Mouse (Mus musculus): Measurements from ENCODE around the gene Zar1l.
"Not testable (repeated sequence)": the region's sequence is repeated elsewhere in the genome, so short reads cannot be mapped to it uniquely, and the experiment has no call there.

Gene Zar1l

DNA sequence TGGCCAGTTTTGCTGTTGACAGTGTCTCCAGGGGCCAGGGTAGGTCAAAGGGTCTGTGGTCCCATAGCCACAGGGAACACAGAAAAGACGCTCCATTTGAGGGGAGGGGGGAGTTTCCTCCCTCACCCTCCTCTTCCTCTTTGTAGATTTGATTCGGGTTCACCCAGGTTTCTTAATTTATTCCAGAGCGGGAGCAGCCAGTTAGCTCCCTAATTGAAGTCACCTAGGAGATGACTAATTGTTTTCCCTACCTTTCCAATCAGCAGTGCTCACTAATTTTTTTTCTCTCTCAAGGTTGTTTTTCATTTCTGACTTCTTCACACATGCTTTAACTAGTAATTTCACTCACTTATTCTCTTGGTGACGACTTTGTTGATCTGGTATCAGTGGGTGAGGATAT is at the start of gene Zar1l:
Gene Zar1l, minus strand, starts transcription at position 101 of the 400 bp plus-strand sequence.
- DNase-seq (ENCODE audit: low spot score in 2 of 2), result no peak

GRCm38 (mm10) chr5:150566971-150567370 is 49.0 kb upstream of the Zar1l start:
- DNase-seq (ENCODE audit: low spot score in 2 of 2), result no peak

GRCm38 (mm10) chr5:150566226-150566625 is 48.3 kb upstream of the Zar1l start:
- no peak for DNase-seq (ENCODE audit: low spot score in 2 of 2)

GRCm38 (mm10) chr5:150564426-150564825 is 46.5 kb upstream of the Zar1l start:
- DNase-seq (ENCODE audit: low spot score in 2 of 2), result no peak

DNA sequence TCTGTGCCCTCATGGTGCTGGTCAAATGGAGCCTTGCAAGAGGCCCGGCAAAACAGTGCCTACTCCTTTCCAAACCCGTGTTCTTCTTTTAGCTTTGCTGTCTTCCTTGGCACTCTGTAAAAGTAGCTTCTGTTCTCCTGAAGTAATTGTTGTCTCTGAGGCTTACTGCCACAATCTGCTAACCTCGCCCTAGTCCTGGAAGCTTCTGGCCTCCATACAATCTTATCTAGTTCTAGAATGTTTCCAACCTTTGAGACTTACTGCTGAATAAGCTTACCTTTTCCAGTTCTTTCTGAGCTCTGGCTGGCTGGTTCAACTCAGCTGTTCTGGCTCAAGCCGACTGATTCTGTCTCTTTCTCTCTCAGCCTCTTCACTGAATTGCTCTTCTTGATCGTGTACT is 43.8 kb upstream of the Zar1l start:
- no peak for DNase-seq (ENCODE audit: low spot score in 2 of 2)

- DNase-seq (ENCODE audit: low spot score in 2 of 2), result no peak
These were observed 43.4 kb upstream of the Zar1l start for GRCm38 (mm10) chr5:150561376-150561775.

- DNase-seq (ENCODE audit: low spot score in 2 of 2), result no peak
These were observed 42.9 kb upstream of the Zar1l start for GRCm38 (mm10) chr5:150560851-150561250.

GRCm38 (mm10) chr5:150559519-150560103 is 41.6 kb upstream of the Zar1l start:
- no peak for DNase-seq (ENCODE audit: low spot score in 2 of 2)

DNA sequence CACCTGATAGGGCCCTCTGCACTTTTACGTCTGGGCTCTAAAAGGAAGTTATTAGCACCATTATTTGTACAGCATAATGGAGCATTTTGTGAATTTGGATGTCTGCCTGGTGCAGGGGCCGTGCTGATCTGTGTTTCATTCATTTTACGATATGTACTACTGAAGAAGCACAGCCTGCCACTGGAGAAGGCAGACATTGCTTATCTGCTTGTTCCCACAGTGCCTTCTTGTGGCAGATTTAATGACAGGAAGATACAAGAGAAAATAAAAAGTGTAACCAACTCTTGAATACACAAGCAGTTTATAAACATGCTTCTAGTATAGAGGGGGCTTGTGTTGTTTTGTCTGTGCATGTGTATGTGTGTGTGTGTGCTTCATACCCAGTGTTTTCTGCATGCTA is 33.7 kb upstream of the Zar1l start:
- DNase-seq (ENCODE audit: low spot score in 2 of 2), result no peak

DNA sequence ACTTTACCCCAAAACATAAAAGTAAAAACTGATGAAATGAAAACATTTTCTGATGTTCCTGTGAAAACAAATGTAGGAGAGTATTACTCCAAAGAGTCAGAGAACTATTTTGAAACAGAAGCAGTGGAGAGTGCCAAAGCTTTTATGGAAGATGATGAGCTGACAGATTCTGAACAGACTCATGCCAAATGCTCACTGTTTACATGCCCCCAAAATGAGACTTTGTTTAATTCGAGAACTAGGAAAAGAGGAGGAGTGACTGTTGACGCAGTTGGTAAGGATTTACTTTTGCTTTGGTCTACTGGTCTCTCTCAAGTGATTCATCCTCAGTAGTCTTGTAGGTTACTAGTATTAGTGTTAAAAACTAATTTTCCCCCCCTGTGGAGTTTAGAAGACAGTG is 25.2 kb upstream of the Zar1l start:
- DNase-seq (ENCODE audit: low spot score in 2 of 2), result no peak

GRCm38 (mm10) chr5:150541302-150541701 is 23.3 kb upstream of the Zar1l start:
- no peak for DNase-seq (ENCODE audit: low spot score in 2 of 2)

DNA sequence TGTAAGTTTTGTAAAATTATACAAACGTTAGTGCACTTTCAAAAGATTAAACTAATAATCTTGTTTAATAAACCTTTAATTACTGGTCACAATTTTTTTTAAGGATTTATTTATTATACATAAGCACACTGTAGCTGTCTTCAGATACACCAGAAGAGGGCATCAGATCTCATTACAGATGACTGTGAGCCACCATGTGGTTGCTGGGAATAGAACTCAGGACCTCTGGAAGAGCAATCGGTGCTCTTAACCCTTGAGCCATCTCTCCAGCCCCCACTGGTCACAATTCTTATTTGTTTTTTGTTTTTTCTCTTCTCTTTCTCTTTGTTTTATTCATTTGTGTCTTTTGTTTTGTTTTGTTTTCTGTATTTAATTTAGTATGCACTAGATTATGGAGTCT is 7.3 kb upstream of the Zar1l start:
- no peak for DNase-seq (ENCODE audit: low spot score in 2 of 2)

DNA sequence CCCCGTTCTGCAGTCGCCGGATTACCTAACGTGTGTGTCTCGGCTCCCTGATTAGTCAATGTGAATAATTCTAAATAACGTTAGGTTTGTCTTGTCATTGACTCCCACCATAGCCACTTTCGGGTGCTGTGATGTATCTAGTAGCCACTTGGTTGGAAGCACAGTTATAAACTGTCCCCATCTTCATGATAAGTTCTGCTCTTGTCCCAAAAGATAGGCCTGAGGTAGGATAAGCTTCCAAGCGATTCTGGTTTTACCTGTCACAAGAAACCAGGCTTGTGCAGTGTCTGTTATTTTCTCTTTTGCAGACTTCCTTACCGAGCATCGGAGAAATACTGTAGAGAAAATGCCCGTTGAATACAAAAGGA is 4.9 kb upstream of the Zar1l start:
- DNase-seq (ENCODE audit: low spot score in 2 of 2), result no peak

- peak; percentile 77 to 83 for DNase-seq (ENCODE audit: low spot score in 2 of 2)
These were observed 4.2 kb upstream of the Zar1l start, which contains the start of gene Brca2 for GRCm38 (mm10) chr5:150521937-150522866. Gene Brca2 (plus strand): TSS chr5:150522630.

DNA sequence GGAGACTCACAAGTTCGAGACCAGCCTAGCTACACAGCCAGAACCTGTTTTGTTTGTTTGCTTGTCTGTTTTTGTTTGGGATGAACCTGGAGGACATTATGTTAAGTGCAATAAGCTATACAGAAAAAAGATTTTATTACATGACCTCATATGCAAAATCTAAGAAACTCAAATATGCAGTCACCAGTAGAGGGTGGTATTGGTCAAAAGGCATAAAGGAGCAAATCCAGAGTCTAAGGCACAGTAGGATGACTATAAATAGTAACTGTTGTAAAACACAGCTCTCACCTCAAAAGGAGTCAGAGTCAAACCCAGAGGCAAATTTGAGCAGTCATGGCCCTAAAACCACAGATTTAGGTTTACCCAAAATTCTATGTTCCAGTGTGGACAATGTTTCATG is 1.6 kb upstream of the Zar1l start:
- DNase-seq (ENCODE audit: low spot score in 2 of 2), result peak in 1 of 2 experiments; percentile 10

DNA sequence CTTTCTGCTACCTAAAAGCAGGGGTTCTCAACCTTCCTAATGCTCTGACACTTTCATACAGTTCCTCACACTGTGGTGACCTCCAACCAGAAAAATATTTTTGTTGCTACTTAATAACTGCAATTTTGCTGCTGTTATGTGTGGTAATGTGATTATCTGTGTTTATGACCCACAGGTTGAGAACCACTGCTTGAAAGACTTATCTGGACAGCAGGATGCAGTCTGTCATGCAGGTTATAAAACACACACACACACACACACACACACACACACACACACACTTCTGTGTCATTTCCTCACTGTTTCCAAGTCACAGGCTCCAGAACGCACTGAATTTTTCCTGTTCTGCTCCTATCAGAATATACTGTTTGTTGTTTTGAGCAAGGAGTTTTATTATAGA is 3.9 kb downstream of the Zar1l start:
- no peak for DNase-seq (ENCODE audit: low spot score in 2 of 2)

GRCm38 (mm10) chr5:150513264-150513663 is 4.7 kb downstream of the Zar1l start:
- no peak for DNase-seq (ENCODE audit: low spot score in 2 of 2)

DNA sequence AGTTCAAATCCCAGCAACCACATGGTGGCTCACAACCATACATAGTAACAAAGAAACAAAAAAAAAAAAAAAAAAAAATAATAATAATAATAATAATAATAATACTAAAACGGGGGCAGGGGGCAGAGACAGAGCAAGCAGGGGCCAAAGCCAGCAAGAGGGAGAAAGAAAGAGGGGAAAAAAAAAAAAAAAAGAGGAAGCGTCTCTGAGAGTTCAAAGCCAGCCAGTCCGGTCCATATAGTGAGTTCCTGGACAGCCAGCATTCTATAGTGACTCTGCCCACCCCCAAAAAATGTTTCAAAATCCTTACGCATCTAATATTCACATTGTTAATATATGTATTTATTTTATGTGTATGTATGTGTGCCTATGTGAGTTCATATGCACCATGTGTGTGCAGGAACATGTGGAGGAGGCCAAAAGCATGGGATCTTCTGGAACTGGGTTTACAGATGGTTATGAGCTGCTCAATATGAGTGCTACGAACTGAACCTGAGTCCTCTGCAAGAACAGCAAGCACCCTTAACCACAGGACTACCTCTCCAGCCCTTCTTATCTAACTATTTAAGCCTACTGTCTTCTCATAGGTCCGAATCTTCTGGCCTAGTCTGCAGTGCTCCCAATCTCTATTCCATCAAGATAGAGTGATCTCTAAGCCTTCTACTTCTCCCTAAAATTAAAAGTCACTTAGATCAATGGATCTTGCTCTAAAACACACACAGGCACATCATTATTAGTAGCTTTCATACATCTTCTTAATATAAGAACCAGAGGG is 7.3 kb downstream of the Zar1l start:
- DNase-seq (ENCODE audit: low spot score in 2 of 2), result no peak

DNA sequence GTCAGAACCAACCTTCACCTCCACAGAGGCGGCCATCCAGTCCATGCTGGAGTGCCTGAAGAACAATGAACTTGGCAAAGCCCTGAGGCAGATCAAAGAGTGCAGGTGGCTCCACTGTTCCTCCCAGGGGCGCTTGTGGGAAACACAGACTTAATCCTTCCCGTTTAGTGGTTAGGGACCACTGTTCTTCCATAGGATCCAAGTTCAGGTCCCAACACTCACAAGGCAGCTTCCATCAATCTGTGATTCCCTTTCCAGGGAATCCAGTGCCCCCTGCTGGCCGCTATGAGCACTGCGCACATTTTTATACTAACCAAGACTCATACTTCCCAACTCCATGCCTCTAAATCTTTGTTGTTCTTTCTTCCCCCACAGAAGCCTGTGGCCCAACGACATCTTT is 22.2 kb downstream of the Zar1l start:
- peak; percentile 12 to 24 for DNase-seq (ENCODE audit: low spot score in 2 of 2)

DNA sequence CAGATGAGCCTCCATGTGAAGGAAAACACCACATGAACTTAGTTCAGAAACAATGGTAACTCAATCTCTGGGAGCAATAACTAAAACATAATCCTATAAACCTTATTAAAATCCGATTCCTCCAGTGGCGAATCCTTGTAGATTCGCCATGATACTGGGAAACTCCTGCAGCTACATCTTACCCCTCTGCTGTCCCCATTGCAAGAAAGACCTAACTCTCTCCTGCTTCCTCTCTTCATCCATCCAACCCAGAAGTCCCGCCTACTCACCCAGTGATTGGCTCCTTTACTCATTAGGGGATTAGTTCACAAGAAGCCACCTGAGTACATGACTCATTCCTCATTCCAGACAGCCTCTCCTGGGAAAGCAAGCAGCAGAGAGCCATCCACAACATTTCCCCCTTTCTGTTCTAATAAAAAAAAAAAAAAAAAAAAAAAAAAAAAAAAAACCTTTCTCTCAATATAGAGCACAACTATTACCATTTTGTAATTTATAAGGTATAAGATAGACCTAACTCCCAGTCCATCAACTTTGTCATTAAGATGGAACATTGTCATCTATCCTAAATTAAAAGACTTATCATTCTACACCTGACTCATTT is 26.3 kb downstream of the Zar1l start:
- not testable (repeated sequence) for DNase-seq (ENCODE audit: low spot score in 2 of 2)

DNA sequence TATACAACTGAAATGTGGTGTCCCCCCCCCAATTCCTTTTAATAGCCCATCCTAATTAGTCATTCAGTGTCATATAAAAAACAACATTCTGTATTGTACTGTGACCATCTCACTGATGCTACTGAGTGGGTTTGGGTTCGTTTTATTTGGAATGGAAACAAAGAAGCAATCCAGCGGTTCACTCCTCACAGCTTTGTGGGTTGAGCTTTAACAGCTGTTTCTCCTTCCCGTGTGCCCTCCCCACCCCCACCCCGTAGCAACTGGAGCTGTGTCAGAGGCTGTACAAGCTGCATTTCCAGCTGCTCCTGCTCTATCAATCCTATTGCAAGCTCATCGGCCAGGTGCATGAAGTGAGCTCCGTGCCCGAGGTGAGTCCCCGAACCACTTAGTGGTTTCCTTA is 27.1 kb downstream of the Zar1l start:
- DNase-seq (ENCODE audit: low spot score in 2 of 2), result no peak

- no peak for DNase-seq (ENCODE audit: low spot score in 2 of 2)
These were observed 27.7 kb downstream of the Zar1l start for GRCm38 (mm10) chr5:150490285-150490684.
